Mouse (Mus musculus) thymus, postnatal 4 days (tissue): ENCODE data around the gene Pcyt1a.

Experiments
- DNase-seq: peaks from one replicate; pipeline ENCODE4 v3.0.0; 2021

The Pcyt1a gene

GRCm38 (mm10) chr16:32430474-32431046 lies at the start of gene Pcyt1a:
Pcyt1a (plus strand) TSS chr16:32430921.
- DNase-seq = peak; percentile 83

GRCm38 (mm10) chr16:32382901-32383300 lies 47.8 kb upstream of the Pcyt1a start:
- DNase-seq = no peak

- no peak for DNase-seq
Observed at GRCm38 (mm10) chr16:32384885-32385284, 45.8 kb upstream of the Pcyt1a start.

GRCm38 (mm10) chr16:32386826-32387225 lies 43.9 kb upstream of the Pcyt1a start:
- DNase-seq = no peak

- no peak for DNase-seq
Observed at GRCm38 (mm10) chr16:32389049-32389448, 41.7 kb upstream of the Pcyt1a start.

GRCm38 (mm10) chr16:32389841-32390240 lies 40.9 kb upstream of the Pcyt1a start:
- DNase-seq = no peak

- no peak for DNase-seq
Observed at GRCm38 (mm10) chr16:32390882-32391281, 39.8 kb upstream of the Pcyt1a start.

- no peak for DNase-seq
Observed at GRCm38 (mm10) chr16:32395679-32396540, 34.8 kb upstream of the Pcyt1a start.

GRCm38 (mm10) chr16:32396541-32396835 lies 34.2 kb upstream of the Pcyt1a start:
- no peak for DNase-seq

GRCm38 (mm10) chr16:32398206-32398605 lies 32.5 kb upstream of the Pcyt1a start:
- no peak for DNase-seq

- DNase-seq = no peak
Observed at GRCm38 (mm10) chr16:32400267-32400666, 30.5 kb upstream of the Pcyt1a start, which contains the start of gene Tm4sf19. Tm4sf19 (plus strand) TSS chr16:32400506.

GRCm38 (mm10) chr16:32401335-32401965 lies 29.3 kb upstream of the Pcyt1a start:
- DNase-seq = no peak

- no peak for DNase-seq
Observed at GRCm38 (mm10) chr16:32402818-32403217, 27.9 kb upstream of the Pcyt1a start.

GRCm38 (mm10) chr16:32405716-32406115 lies 25.0 kb upstream of the Pcyt1a start:
- no peak for DNase-seq

- no peak for DNase-seq
Observed at GRCm38 (mm10) chr16:32406671-32407070, 24.1 kb upstream of the Pcyt1a start.

- DNase-seq = no peak
Observed at GRCm38 (mm10) chr16:32407730-32408129, 23.0 kb upstream of the Pcyt1a start.

- DNase-seq = no peak
Observed at GRCm38 (mm10) chr16:32417457-32417856, 13.3 kb upstream of the Pcyt1a start.

GRCm38 (mm10) chr16:32419517-32420483 lies 10.9 kb upstream of the Pcyt1a start, which contains the start of gene Tctex1d2:
Tctex1d2 (plus strand) TSS chr16:32419702.
- peak; percentile 90 for DNase-seq

GRCm38 (mm10) chr16:32427506-32427905 lies 3.2 kb upstream of the Pcyt1a start:
- DNase-seq = no peak

- DNase-seq = peak; percentile 52
Observed at GRCm38 (mm10) chr16:32431047-32431591, 398 bp downstream of the Pcyt1a start.

- DNase-seq = no peak
Observed at GRCm38 (mm10) chr16:32431926-32432325, 1.2 kb downstream of the Pcyt1a start.

GRCm38 (mm10) chr16:32433138-32433537 lies 2.4 kb downstream of the Pcyt1a start:
- DNase-seq = no peak
